Mouse (Mus musculus): ENCODE data around the gene Arpc2.

Arpc2 gene

GRCm38 (mm10) chr1:74239162-74239561, 3.3 kb downstream of the Arpc2 start:
- no peak for DNase-seq (ENCODE audit: low spot score)

- DNase-seq (ENCODE audit: low spot score) = no peak
Measured at GRCm38 (mm10) chr1:74239618-74240017, 3.7 kb downstream of the Arpc2 start.

- no peak for DNase-seq (ENCODE audit: low spot score)
Measured at GRCm38 (mm10) chr1:74240311-74240710, 4.4 kb downstream of the Arpc2 start.

- DNase-seq (ENCODE audit: low spot score) = no peak
Measured at GRCm38 (mm10) chr1:74240832-74241231, 4.9 kb downstream of the Arpc2 start.

GRCm38 (mm10) chr1:74245525-74245924, 9.6 kb downstream of the Arpc2 start:
- no peak for DNase-seq (ENCODE audit: low spot score)

- DNase-seq (ENCODE audit: low spot score) = no peak
Measured at GRCm38 (mm10) chr1:74248799-74249198, 12.9 kb downstream of the Arpc2 start.

- no peak for DNase-seq (ENCODE audit: low spot score)
Measured at GRCm38 (mm10) chr1:74249331-74249980, 13.6 kb downstream of the Arpc2 start.

- DNase-seq (ENCODE audit: low spot score) = no peak
Measured at GRCm38 (mm10) chr1:74250096-74250495, 14.2 kb downstream of the Arpc2 start.

- no peak for DNase-seq (ENCODE audit: low spot score)
Measured at GRCm38 (mm10) chr1:74255704-74256345, 19.9 kb downstream of the Arpc2 start.

GRCm38 (mm10) chr1:74256782-74257181, 20.9 kb downstream of the Arpc2 start:
- DNase-seq (ENCODE audit: low spot score) = no peak

- no peak for DNase-seq (ENCODE audit: low spot score)
Measured at GRCm38 (mm10) chr1:74262510-74262909, 26.6 kb downstream of the Arpc2 start.

GRCm38 (mm10) chr1:74268750-74269149, 32.9 kb downstream of the Arpc2 start:
- DNase-seq (ENCODE audit: low spot score) = no peak

GRCm38 (mm10) chr1:74271659-74272058, 35.8 kb downstream of the Arpc2 start:
- DNase-seq (ENCODE audit: low spot score) = no peak

GRCm38 (mm10) chr1:74275015-74275414, 39.1 kb downstream of the Arpc2 start:
- no peak for DNase-seq (ENCODE audit: low spot score)

- DNase-seq (ENCODE audit: low spot score) = no peak
Measured at GRCm38 (mm10) chr1:74277041-74277440, 41.2 kb downstream of the Arpc2 start.

GRCm38 (mm10) chr1:74277883-74278537, 42.1 kb downstream of the Arpc2 start:
- DNase-seq (ENCODE audit: low spot score) = no peak

GRCm38 (mm10) chr1:74278538-74278937, 42.7 kb downstream of the Arpc2 start, which contains the start of gene Gpbar1:
Gene Gpbar1, plus strand, starts transcription at chr1:74278550.
- DNase-seq (ENCODE audit: low spot score) = no peak

GRCm38 (mm10) chr1:74278988-74279387, 43.1 kb downstream of the Arpc2 start:
- DNase-seq (ENCODE audit: low spot score) = no peak

- no peak for DNase-seq (ENCODE audit: low spot score)
Measured at GRCm38 (mm10) chr1:74280591-74281325, 44.9 kb downstream of the Arpc2 start.

- DNase-seq (ENCODE audit: low spot score) = no peak
Measured at GRCm38 (mm10) chr1:74281372-74281771, 45.5 kb downstream of the Arpc2 start.

GRCm38 (mm10) chr1:74281886-74282285, 46.0 kb downstream of the Arpc2 start:
- no peak for DNase-seq (ENCODE audit: low spot score)

GRCm38 (mm10) chr1:74282896-74283625, 47.2 kb downstream of the Arpc2 start:
- no peak for DNase-seq (ENCODE audit: low spot score)

Measured in ovary, postnatal 36 days (tissue).